Mouse (Mus musculus) CH12.LX (cell line): ENCODE data around the gene Tmem110.

ENCODE experiments used
- CTCF ChIP-seq, 2 experiments: IDR thresholded peaks in 1 of 2; conservative IDR thresholded peaks in 1 of 2; 2 replicates each; pipeline ENCODE4 v1.5.1; 2011 to 2012; ENCODE audit warnings: low read depth in 2 of 2, low read length in 2 of 2, improper control_type of control experiment in 1 of 2, inconsistent platforms in 1 of 2, mild to moderate bottlenecking in 1 of 2, moderate library complexity in 1 of 2
- E2F4 ChIP-seq: IDR thresholded peaks from 2 replicates; pipeline ENCODE4 v1.6.1; 2011; ENCODE audit warnings: low read depth, low read length, improper control_type of control experiment; ENCODE audit not compliant: insufficient replicate concordance
- EP300 ChIP-seq: IDR thresholded peaks from 2 replicates; pipeline ENCODE4 v1.6.1; 2011; ENCODE audit warnings: low read length, improper control_type of control experiment
- ETS1 ChIP-seq: conservative IDR thresholded peaks from 2 replicates; pipeline ENCODE4 v1.6.1; 2012; ENCODE audit warnings: low read depth, mild to moderate bottlenecking, inconsistent platforms, low read length, improper control_type of control experiment, moderate library complexity
- JUND ChIP-seq: conservative IDR thresholded peaks from 2 replicates; pipeline ENCODE4 v1.6.1; 2011; ENCODE audit warnings: low read depth, low read length, improper control_type of control experiment
- MAX ChIP-seq: IDR thresholded peaks from 2 replicates; pipeline ENCODE4 v1.6.1; 2011; ENCODE audit warnings: low read length, improper control_type of control experiment
- MAZ ChIP-seq: IDR thresholded peaks from 2 replicates; pipeline ENCODE4 v1.6.1; 2012; ENCODE audit warnings: low read depth, mild to moderate bottlenecking, inconsistent platforms, low read length, improper control_type of control experiment, moderate library complexity
- MEF2A ChIP-seq: IDR thresholded peaks from 2 replicates; pipeline ENCODE4 v1.6.1; 2014; ENCODE audit warnings: low read depth, mild to moderate bottlenecking, inconsistent platforms, low read length, improper control_type of control experiment, borderline replicate concordance
- POLR2A ChIP-seq: IDR thresholded peaks from 2 replicates; pipeline ENCODE4 v1.6.1; 2011; ENCODE audit warnings: low read depth, mild to moderate bottlenecking, improper control_type of control experiment, low read length
- POLR2AphosphoS2 ChIP-seq: IDR thresholded peaks from 2 replicates; pipeline ENCODE4 v1.6.1; 2011; ENCODE audit warnings: low read depth, low read length, improper control_type of control experiment
- ZNF384 ChIP-seq: IDR thresholded peaks from 2 replicates; pipeline ENCODE4 v1.6.1; 2012; ENCODE audit warnings: low read depth, low read length, improper control_type of control experiment, inconsistent platforms

DNA sequence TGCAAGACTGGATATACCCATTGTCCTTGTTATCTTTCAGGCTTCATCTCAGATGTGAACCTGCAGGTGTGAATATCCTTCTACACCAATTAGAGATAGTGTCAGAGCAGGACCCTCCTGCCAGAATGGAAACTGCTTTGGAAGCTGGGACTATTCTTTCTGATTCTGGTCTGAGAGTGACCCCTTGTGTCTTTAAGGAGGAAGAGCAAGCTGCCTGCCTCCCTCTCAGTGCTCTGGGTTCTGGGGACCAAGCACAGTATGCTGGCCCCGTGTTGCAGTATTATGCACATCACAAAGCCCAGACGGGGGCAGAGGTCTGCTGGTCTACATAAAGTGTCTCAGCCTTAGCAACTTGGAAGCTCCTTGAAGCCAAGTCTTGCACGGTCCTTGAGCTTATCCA is 39.9 kb downstream of the Tmem110 start:
- TF ChIP-seq MAX, result no peak
- TF ChIP-seq MEF2A, result no peak
- no peak for TF ChIP-seq EP300
- no peak for TF ChIP-seq JUND
- TF ChIP-seq E2F4, result no peak
- TF ChIP-seq CTCF (conservative IDR thresholded peaks at IDR 0.05 in 1 of 2, IDR thresholded peaks at IDR 0.05 in 1 of 2; ENCODE audit: low read depth in 2 of 2, low read length in 2 of 2), result peak in 1 of 2 experiments; percentile 69; a peak in 2 of 4 replicates
- no peak for TF ChIP-seq ETS1
- TF ChIP-seq POLR2AphosphoS2, result no peak
- TF ChIP-seq MAZ, result no peak
- TF ChIP-seq POLR2A, result no peak
- TF ChIP-seq ZNF384, result no peak
